Mouse (Mus musculus) testis, adult 2 months (tissue): Measurements from ENCODE around the gene Irs2.

Source experiments
- CTCF ChIP-seq: fragments of 200-500 bp; IDR thresholded peaks from 2 replicates; pipeline ENCODE4 v1.5.1; 2012; ENCODE audit warnings: low read depth, mild to moderate bottlenecking, inconsistent platforms, low read length, moderate library complexity; ENCODE audit not compliant: control insufficient read depth, insufficient read depth, insufficient replicate concordance
- POLR2A ChIP-seq: fragments of 200-500 bp; IDR thresholded peaks from 2 replicates; pipeline ENCODE4 v1.6.1; 2012; ENCODE audit warnings: low read depth, mild to moderate bottlenecking, inconsistent platforms, low read length, moderate library complexity; ENCODE audit not compliant: control insufficient read depth

DNA sequence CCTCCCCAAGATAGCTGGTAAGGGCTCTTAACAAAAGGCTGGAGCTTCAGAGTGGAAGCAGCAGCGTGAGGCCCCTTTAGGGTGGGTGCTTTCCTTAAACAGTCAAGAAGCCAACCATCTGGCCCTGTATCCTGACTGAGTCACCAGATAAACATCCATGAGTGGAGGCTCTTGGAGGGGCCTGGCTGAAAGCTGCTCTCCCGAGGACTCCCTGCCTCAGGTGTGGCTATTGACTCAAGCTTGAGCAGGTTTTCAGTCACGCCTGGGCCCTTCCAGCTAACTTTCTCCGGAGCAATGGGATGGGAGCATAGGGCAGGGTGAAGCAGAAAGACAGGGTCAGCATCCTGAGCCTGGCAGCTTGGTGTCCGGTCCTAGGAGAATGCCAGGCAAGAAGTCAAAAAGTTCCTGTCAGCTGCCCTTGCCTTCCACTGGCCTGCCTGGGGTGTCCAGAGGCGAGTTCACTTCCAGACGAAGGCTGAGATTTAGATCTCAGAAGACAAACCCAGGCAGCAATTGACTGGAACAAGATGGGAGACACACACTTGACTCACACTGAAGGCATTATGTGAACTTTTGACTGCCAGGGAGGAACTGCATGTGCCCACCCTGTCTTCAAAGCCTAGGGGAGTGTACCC is 30.4 kb downstream of the Irs2 start:
- TF ChIP-seq CTCF: no peak
- no peak for TF ChIP-seq POLR2A
